17 mouse cellular contexts compared by ENCODE assay signal in genomic region chr2:52733659-52734058, GRCm38 (mm10).
"Had no signal": no experiment of that assay in that cellular context is flagged by ENCODE, and none has a peak within 500 bp of the region (broad histone marks: within the 10 kb centered on the region; RNA-seq: fewer than 3 reads in every experiment).

No protein-coding gene starts in this region.

- H3K9ac ChIP-seq: liver, embryonic 13.5 days; liver, embryonic 15.5 days; liver, postnatal 0 days; lung, embryonic 14.5 days; midbrain, embryonic 13.5 days; midbrain, embryonic 15.5 days; neural tube, embryonic 12.5 days; stomach, embryonic 15.5 days had no signal

- H3K36me3 ChIP-seq: liver, embryonic 15.5 days; midbrain, embryonic 15.5 days; neural tube, embryonic 12.5 days; stomach, embryonic 15.5 days had no signal

- H3K27me3 ChIP-seq: liver, embryonic 13.5 days; liver, embryonic 15.5 days; megakaryocyte, embryonic 14.5 days; midbrain, embryonic 13.5 days; midbrain, embryonic 15.5 days; neural tube, embryonic 12.5 days; stomach, embryonic 15.5 days had no signal

- DNase-seq: liver; liver, embryonic 13.5 days; liver, postnatal 0 days; lung, embryonic 14.5 days; right cerebral cortex, postnatal 14 days; thymus, adult 18-20 months; thymus, postnatal 14 days; thymus, postnatal 36 days had no signal

- H3K9me3 ChIP-seq: liver, embryonic 13.5 days; liver, embryonic 15.5 days; midbrain, embryonic 13.5 days; midbrain, embryonic 15.5 days; neural tube, embryonic 12.5 days; stomach, embryonic 15.5 days had no signal

- H3K27ac ChIP-seq: liver, embryonic 13.5 days; liver, embryonic 15.5 days; macrophage; midbrain, embryonic 13.5 days; midbrain, embryonic 15.5 days; neural tube, embryonic 12.5 days; stomach, embryonic 15.5 days had no signal

- H3K4me1 ChIP-seq: liver, embryonic 15.5 days; midbrain, embryonic 15.5 days; neural tube, embryonic 12.5 days; stomach, embryonic 15.5 days had no signal

- H3K4me3 ChIP-seq: liver, embryonic 13.5 days; liver, embryonic 15.5 days; megakaryocyte, embryonic 14.5 days; midbrain, embryonic 13.5 days; midbrain, embryonic 15.5 days; neural tube, embryonic 12.5 days; stomach, embryonic 15.5 days had no signal

- H3K4me2 ChIP-seq: liver, embryonic 11.5 days; liver, embryonic 13.5 days; liver, embryonic 15.5 days; lung, embryonic 14.5 days; midbrain, embryonic 11.5 days; midbrain, embryonic 13.5 days; midbrain, embryonic 15.5 days; neural tube, embryonic 12.5 days; stomach, embryonic 15.5 days had no signal

- ATAC-seq: liver, postnatal 0 days; midbrain, embryonic 13.5 days; midbrain, embryonic 15.5 days had no signal
